Mouse (Mus musculus): Measurements from ENCODE around the gene Samm50. TPM values are rescaled to one million over a fixed set of nuclear protein-coding genes. Genes with fewer than 3 reads are reported as not detected.

Samm50 gene
- polyA plus RNA-seq, 1 experiment from 2014 or later: 137 TPM

- WGBS: 42% methylated on average over 6 of the region's 6 CpGs
- ATAC-seq (replicated peaks; ENCODE audit: low FRiP score) (no peak), DNase-seq (ENCODE audit: low spot score) (no peak)
- Histone ChIP-seq H3K4me3 (ENCODE audit: low read depth, low read length) (no peak overlapping the region), H3K9me3 (ENCODE audit: control insufficient read depth, low read length) (no peaks in the 10 kb centered on the region), H3K9ac (ENCODE audit: low read depth, low read length) (no peak overlapping the region), H3K27ac (ENCODE audit: low read depth, low read length) (no peak overlapping the region), H3K36me3 (ENCODE audit: control insufficient read depth, insufficient read depth, low read length) (no peaks in the 10 kb centered on the region), H3K27me3 (replicated peaks; ENCODE audit: control insufficient read depth, insufficient read depth, low read length) (peaks cover 4% of the 10 kb centered on the region; the same call in 1 of the 2 replicates), H3K4me1 (replicated peaks; ENCODE audit: control insufficient read depth, insufficient read depth, low read length) (peaks cover 3% of the 10 kb centered on the region; the same call in 1 of the 2 replicates), H3K4me2 (no peak overlapping the region)
Observed at GRCm38 (mm10) chr15:84223423-84223822, 31.4 kb downstream of the Samm50 start.

DNA sequence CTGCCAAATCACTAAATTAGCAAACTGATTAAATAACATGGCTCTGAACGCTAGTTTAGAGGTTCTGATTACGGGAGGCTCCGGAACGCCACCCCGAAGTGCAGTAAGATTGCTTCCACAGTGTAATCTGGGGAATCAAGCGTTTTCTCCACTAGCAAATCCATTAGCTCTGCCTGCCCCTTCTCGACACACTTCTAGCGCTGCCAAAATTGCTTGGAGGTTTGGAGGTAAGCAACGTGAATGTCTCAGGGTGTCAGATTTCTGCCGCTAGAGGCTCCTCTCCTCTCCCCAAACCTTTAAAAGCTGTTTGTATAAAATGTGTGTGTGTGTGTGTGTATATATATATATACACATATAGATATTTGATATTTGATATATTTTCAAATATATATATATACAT lies 32.7 kb downstream of the Samm50 start:
- ATAC-seq (replicated peaks; ENCODE audit: low FRiP score): no peak

GRCm38 (mm10) chr15:84226918-84227317 lies 34.9 kb downstream of the Samm50 start:
- Histone ChIP-seq H3K4me1 (replicated peaks; ENCODE audit: control insufficient read depth, insufficient read depth, low read length) (peaks cover 12% of the 10 kb centered on the region), H3K27ac (ENCODE audit: low read depth, low read length) (no peak overlapping the region), H3K27me3 (replicated peaks; ENCODE audit: control insufficient read depth, insufficient read depth, low read length) (peaks cover 4% of the 10 kb centered on the region; the same call in 1 of the 2 replicates), H3K9me3 (ENCODE audit: control insufficient read depth, low read length) (no peaks in the 10 kb centered on the region), H3K4me3 (ENCODE audit: low read depth, low read length) (no peak overlapping the region), H3K9ac (ENCODE audit: low read depth, low read length) (no peak overlapping the region), H3K36me3 (ENCODE audit: control insufficient read depth, insufficient read depth, low read length) (no peaks in the 10 kb centered on the region), H3K4me2 (no peak overlapping the region)
- no peak for ATAC-seq (replicated peaks; ENCODE audit: low FRiP score)
- WGBS: 85% methylated on average over 15 of the region's 15 CpGs
- no peak for DNase-seq (ENCODE audit: low spot score)

More for the DNA sequence above, 32.7 kb downstream of the Samm50 start:
- Histone ChIP-seq H3K27me3 (replicated peaks; ENCODE audit: control insufficient read depth, insufficient read depth, low read length) (peaks cover 4% of the 10 kb centered on the region; the same call in 1 of the 2 replicates), H3K4me1 (replicated peaks; ENCODE audit: control insufficient read depth, insufficient read depth, low read length) (no peaks in the 10 kb centered on the region; the same call in 1 of the 2 replicates), H3K27ac (ENCODE audit: low read depth, low read length) (no peak overlapping the region), H3K4me3 (ENCODE audit: low read depth, low read length) (no peak overlapping the region), H3K4me2 (no peak overlapping the region), H3K9me3 (ENCODE audit: control insufficient read depth, low read length) (no peaks in the 10 kb centered on the region), H3K9ac (ENCODE audit: low read depth, low read length) (no peak overlapping the region), H3K36me3 (ENCODE audit: control insufficient read depth, insufficient read depth, low read length) (no peaks in the 10 kb centered on the region)
- no peak for DNase-seq (ENCODE audit: low spot score)
- WGBS: 50% methylated on average over 10 of the region's 10 CpGs

- no peaks in the 10 kb centered on the region for H3K27me3 ChIP-seq (replicated peaks; ENCODE audit: control insufficient read depth, insufficient read depth, low read length)
- DNase-seq (ENCODE audit: low spot score) (no peak), ATAC-seq (replicated peaks; ENCODE audit: low FRiP score) (peak; percentile 72)
- peak overlapping the region; percentile 87 for H3K4me2 ChIP-seq
- H3K27ac ChIP-seq (ENCODE audit: low read depth, low read length): peak overlapping the region; percentile 89
- no peaks in the 10 kb centered on the region for H3K9me3 ChIP-seq (ENCODE audit: control insufficient read depth, low read length)
- WGBS: 4% methylated on average over 5 of the region's 5 CpGs
- peaks cover 26% of the 10 kb centered on the region for H3K4me1 ChIP-seq (replicated peaks; ENCODE audit: control insufficient read depth, insufficient read depth, low read length)
- peak overlapping the region; percentile 74 for H3K4me3 ChIP-seq (ENCODE audit: low read depth, low read length)
- H3K36me3 ChIP-seq (ENCODE audit: control insufficient read depth, insufficient read depth, low read length): no peaks in the 10 kb centered on the region
- peak overlapping the region; percentile 77 for H3K9ac ChIP-seq (ENCODE audit: low read depth, low read length)
Observed at GRCm38 (mm10) chr15:84230661-84231060, 38.6 kb downstream of the Samm50 start.

DNA sequence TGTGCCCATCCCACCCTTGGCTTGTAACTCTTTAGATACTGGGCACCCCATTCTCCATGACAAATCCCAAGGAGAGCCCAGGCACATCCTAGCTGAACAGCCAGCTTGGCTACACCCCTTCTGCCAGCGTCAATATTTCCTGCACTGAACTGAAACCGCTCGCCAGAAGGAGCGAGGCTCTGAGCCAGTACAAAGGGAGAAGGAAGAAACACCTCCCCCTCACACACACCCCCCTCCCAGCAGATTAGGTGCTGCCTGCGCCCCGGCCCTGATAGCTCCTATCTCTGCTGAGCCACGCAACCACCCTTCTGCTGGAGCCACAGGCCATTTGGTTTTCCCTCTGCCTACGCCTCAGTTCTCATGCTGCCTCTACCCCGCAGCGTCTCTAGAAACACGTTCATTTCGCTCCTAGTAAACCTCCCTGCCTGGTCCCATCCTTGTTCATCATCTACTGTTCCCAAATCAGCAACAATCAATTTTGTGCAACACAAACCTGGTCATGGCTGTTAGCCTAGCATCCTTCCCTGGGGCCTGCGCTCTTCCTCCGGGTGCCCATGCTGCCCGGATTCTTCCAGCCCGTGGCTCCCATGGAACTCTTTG lies 39.2 kb downstream of the Samm50 start:
- H3K9ac ChIP-seq (ENCODE audit: low read depth, low read length): peak overlapping the region; percentile 77
- DNase-seq (ENCODE audit: low spot score) (peak; percentile 71), ATAC-seq (replicated peaks; ENCODE audit: low FRiP score) (peak; percentile 93)
- peak overlapping the region; percentile 89 for H3K27ac ChIP-seq (ENCODE audit: low read depth, low read length)
- peaks cover 26% of the 10 kb centered on the region for H3K4me1 ChIP-seq (replicated peaks; ENCODE audit: control insufficient read depth, insufficient read depth, low read length)
- H3K4me2 ChIP-seq: peak overlapping the region; percentile 87
- H3K36me3 ChIP-seq (ENCODE audit: control insufficient read depth, insufficient read depth, low read length): no peaks in the 10 kb centered on the region
- peak overlapping the region; percentile 74 for H3K4me3 ChIP-seq (ENCODE audit: low read depth, low read length)
- H3K27me3 ChIP-seq (replicated peaks; ENCODE audit: control insufficient read depth, insufficient read depth, low read length): no peaks in the 10 kb centered on the region
- H3K9me3 ChIP-seq (ENCODE audit: control insufficient read depth, low read length): no peaks in the 10 kb centered on the region
- WGBS: 2% methylated on average over 16 of the region's 16 CpGs

DNA sequence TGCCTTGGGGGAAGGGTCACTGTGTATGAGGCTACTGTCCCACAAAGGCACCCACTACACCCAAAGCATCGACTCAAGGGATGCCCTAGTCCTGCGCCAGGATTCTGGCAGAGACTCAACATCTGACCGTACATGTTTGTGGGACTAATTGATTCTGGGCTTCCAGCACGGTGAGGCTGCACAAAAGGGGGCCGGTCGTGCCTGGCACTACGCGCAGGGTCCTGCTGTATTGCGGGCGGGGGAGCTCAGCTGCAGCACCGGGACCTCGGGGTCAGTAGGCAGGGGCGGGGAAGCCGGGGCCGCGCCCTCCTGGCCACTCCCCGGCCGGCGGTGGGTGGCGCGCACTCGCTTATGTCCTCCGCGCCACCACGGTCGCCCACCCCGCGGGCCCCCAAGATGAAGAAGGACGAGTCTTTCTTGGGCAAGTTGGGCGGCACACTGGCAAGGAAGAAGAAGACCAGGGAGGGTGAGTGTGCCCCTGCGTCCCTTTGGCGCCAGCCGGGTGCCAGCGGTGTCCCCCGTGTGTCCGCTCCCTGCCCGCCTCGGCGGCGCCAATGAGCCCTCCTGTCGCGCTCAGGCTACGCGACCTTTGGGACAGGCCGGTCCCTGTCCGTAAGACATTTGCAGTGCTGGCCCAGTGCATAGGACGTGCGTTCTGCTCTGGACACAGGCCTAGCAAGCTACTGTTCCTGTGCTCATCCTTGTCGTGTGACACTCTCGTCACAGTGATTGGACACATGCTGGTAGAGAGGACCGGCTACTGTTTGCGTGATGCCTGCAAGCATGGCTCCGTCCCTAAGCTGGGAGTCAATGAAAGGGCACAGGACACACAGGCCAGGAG lies 39.9 kb downstream of the Samm50 start, which contains the start of gene Parvb:
Gene Parvb, plus strand, starts transcription at position 323 of the 841 bp plus-strand sequence.
- no peaks in the 10 kb centered on the region for H3K36me3 ChIP-seq (ENCODE audit: control insufficient read depth, insufficient read depth, low read length)
- peak within 1 kb of the TSS; percentile 89 for H3K27ac ChIP-seq (ENCODE audit: low read depth, low read length)
- DNase-seq (ENCODE audit: low spot score): peak; percentile 72
- H3K27me3 ChIP-seq (replicated peaks; ENCODE audit: control insufficient read depth, insufficient read depth, low read length): no peaks in the 10 kb centered on the region
- H3K4me3 ChIP-seq (ENCODE audit: low read depth, low read length): peak within 1 kb of the TSS; percentile 74
- peaks cover 26% of the 10 kb centered on the region for H3K4me1 ChIP-seq (replicated peaks; ENCODE audit: control insufficient read depth, insufficient read depth, low read length)
- peak within 1 kb of the TSS; percentile 77 for H3K9ac ChIP-seq (ENCODE audit: low read depth, low read length)
- under 1% methylated on average over 53 of the region's 53 CpGs for WGBS
- ATAC-seq (replicated peaks; ENCODE audit: low FRiP score): peak; percentile 70
- peak within 1 kb of the TSS; percentile 87 for H3K4me2 ChIP-seq
- H3K9me3 ChIP-seq (ENCODE audit: control insufficient read depth, low read length): no peaks in the 10 kb centered on the region

DNA sequence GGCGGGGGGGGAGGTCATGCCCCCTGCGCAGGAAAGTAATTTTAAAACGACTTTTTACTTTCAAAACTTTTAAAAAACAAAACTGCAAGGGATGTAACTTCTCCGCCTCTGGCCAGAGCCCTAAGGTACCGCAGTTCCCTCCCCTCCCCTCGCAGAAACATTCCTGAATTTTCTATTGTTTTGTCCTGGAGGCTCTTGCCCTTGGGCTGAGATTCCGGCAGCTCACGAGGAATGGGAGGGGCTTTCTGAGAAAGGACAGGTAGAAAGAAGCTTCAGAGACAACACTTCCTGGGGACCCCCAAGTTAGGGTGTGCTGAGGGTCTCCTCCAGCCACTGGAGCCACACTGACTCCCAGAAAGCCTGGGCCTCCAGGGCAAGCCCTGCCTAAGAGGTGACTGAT lies 40.6 kb downstream of the Samm50 start:
- WGBS: 20% methylated on average over 8 of the region's 8 CpGs
- DNase-seq (ENCODE audit: low spot score) (no peak), ATAC-seq (replicated peaks; ENCODE audit: low FRiP score) (no peak)
- Histone ChIP-seq H3K27me3 (replicated peaks; ENCODE audit: control insufficient read depth, insufficient read depth, low read length) (no peaks in the 10 kb centered on the region), H3K9ac (ENCODE audit: low read depth, low read length) (peak overlapping the region; percentile 77), H3K27ac (ENCODE audit: low read depth, low read length) (0 out of 2 replicates have a peak overlapping the region, but pooled peaks have one; percentile 89), H3K36me3 (ENCODE audit: control insufficient read depth, insufficient read depth, low read length) (no peaks in the 10 kb centered on the region), H3K4me3 (ENCODE audit: low read depth, low read length) (peak overlapping the region; percentile 74), H3K4me1 (replicated peaks; ENCODE audit: control insufficient read depth, insufficient read depth, low read length) (peaks cover 26% of the 10 kb centered on the region), H3K9me3 (ENCODE audit: control insufficient read depth, low read length) (no peaks in the 10 kb centered on the region), H3K4me2 (peak overlapping the region; percentile 87)

- no peak overlapping the region for H3K4me3 ChIP-seq (ENCODE audit: low read depth, low read length)
- no peak overlapping the region for H3K4me2 ChIP-seq
- DNase-seq (ENCODE audit: low spot score): no peak
- WGBS: 75% methylated on average over 7 of the region's 7 CpGs
- H3K27ac ChIP-seq (ENCODE audit: low read depth, low read length): no peak overlapping the region
- ATAC-seq (replicated peaks; ENCODE audit: low FRiP score): no peak
- H3K27me3 ChIP-seq (replicated peaks; ENCODE audit: control insufficient read depth, insufficient read depth, low read length): peaks cover 2% of the 10 kb centered on the region; the same call in 1 of the 2 replicates
- H3K36me3 ChIP-seq (ENCODE audit: control insufficient read depth, insufficient read depth, low read length): no peaks in the 10 kb centered on the region
- H3K4me1 ChIP-seq (replicated peaks; ENCODE audit: control insufficient read depth, insufficient read depth, low read length): peaks cover 33% of the 10 kb centered on the region
- H3K9ac ChIP-seq (ENCODE audit: low read depth, low read length): no peak overlapping the region
- no peaks in the 10 kb centered on the region for H3K9me3 ChIP-seq (ENCODE audit: control insufficient read depth, low read length)
Observed at GRCm38 (mm10) chr15:84234794-84235581, 42.9 kb downstream of the Samm50 start.

All from liver, embryonic 11.5 days (tissue).